Mouse (Mus musculus) liver, adult 2 months (tissue): Measurements from ENCODE around the gene Tmem206. TPM values are rescaled to one million over a fixed set of nuclear protein-coding genes. Genes with fewer than 3 reads are reported as not detected.

Experiments
- DNase-seq: peaks from one replicate; pipeline ENCODE4 v3.0.0-alpha.2; 2011; ENCODE audit warnings: low read depth, low spot score; ENCODE audit errors: extremely low read depth
- H3K27ac ChIP-seq: fragments of 200-500 bp; replicated peaks from 2 replicates; pipeline ENCODE4 v1.5.1; 2012; ENCODE audit warnings: low read depth, mild to moderate bottlenecking, control low read depth, inconsistent platforms, low read length; ENCODE audit not compliant: insufficient read depth
- H3K27me3 ChIP-seq: fragments of 200-500 bp; 2 replicates; pipeline ENCODE4 v1.6.1; 2012; ENCODE audit warnings: mild to moderate bottlenecking, moderate library complexity, low read length, inconsistent platforms; ENCODE audit not compliant: control insufficient read depth, insufficient read depth
- H3K36me3 ChIP-seq: fragments of 200-500 bp; 2 replicates; pipeline ENCODE4 v1.6.1; 2012; ENCODE audit warnings: low read length, inconsistent platforms; ENCODE audit not compliant: control insufficient read depth, insufficient read depth
- H3K4me1 ChIP-seq: fragments of 200-500 bp; 2 replicates; pipeline ENCODE4 v1.6.1; 2011; ENCODE audit warnings: low read length; ENCODE audit not compliant: control insufficient read depth, insufficient read depth
- H3K4me3 ChIP-seq: fragments of 200-500 bp; 2 replicates; pipeline ENCODE4 v1.5.1; 2011; ENCODE audit warnings: low read depth, mild to moderate bottlenecking, control low read depth, low read length, moderate library complexity; ENCODE audit not compliant: insufficient read depth
- H3K79me2 ChIP-seq: fragments of 200-500 bp; 2 replicates; pipeline ENCODE4 v1.6.1; 2012; ENCODE audit warnings: inconsistent platforms, mild to moderate bottlenecking, low read length, moderate library complexity; ENCODE audit not compliant: control insufficient read depth, insufficient read depth
- H3K9ac ChIP-seq: fragments of 200-500 bp; 2 replicates; pipeline ENCODE4 v1.6.1; 2012; ENCODE audit warnings: low read depth, mild to moderate bottlenecking, control low read depth, inconsistent platforms, low read length
- CTCF ChIP-seq: fragments of 200-500 bp; IDR thresholded peaks from 2 replicates; pipeline ENCODE4 v1.5.1; 2011; ENCODE audit warnings: low read depth, low read length, control low read depth
- POLR2A ChIP-seq: fragments of 200-500 bp; IDR thresholded peaks from 2 replicates; pipeline ENCODE4 v1.6.1; 2011; ENCODE audit warnings: low read length, control low read depth; ENCODE audit not compliant: insufficient read depth; ENCODE audit errors: extremely low read depth
- WGBS: fragments of 180-500 bp; shearing (Covaris S2); methylation state at CpG from one replicate; pipeline ENCODE4 v1.1.7; 2018; 5-methylcytosine and 5-hydroxymethylcytosine counted together
- polyA plus RNA-seq: library from polyadenylated mRNA; depleted of rRNA; stranded (reverse); fragments of >200 nt; gene quantifications from 2 replicates; pipeline ENCODE4 v1.2.3, GENCODE M21; 2012
- total RNA-seq: library from RNA; depleted of rRNA; stranded (reverse); fragments of >200 nt; gene quantifications from 2 replicates; pipeline ENCODE4 v1.2.3, GENCODE M21; 2014

Gene Tmem206
- total and polyA plus RNA-seq, 2 experiments = 1.0 to 1.5 TPM

DNA sequence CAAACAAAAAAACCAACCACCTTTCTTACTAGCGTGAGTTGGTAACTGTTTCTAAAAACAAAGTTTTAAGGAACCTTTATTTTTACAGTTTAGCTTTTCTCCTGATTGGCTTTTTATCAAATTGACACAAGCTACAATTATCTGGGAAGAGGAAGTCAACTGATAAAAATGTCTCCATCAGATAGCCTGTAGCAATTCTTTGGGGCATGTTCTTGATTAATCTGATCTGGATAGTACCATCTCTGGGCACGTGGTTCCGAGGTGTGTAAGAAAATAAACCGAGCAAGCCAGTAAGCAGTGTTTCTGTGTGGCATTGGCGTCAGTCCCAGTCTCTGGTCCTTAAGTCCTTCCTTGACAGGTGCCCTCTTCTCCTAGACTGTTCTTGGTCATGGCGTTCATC, 36.7 kb downstream of the Tmem206 start:
- Histone ChIP-seq H3K79me2 (peaks cover 21% of the 10 kb centered on the region; the same call in 1 of the 2 replicates), H3K9ac (no peak overlapping the region), H3K4me3 (no peak overlapping the region), H3K4me1 (peaks cover 9% of the 10 kb centered on the region; the same call in 1 of the 2 replicates), H3K27ac (no peak overlapping the region), H3K27me3 (no peaks in the 10 kb centered on the region), H3K36me3 (peaks cover 58% of the 10 kb centered on the region)
- WGBS = 65% methylated on average over 6 of the region's 6 CpGs
- TF ChIP-seq POLR2A (no peak), CTCF (no peak)
- peak; percentile 46 for DNase-seq

- Histone ChIP-seq H3K27me3 (no peaks in the 10 kb centered on the region), H3K79me2 (peaks cover 21% of the 10 kb centered on the region; the same call in 1 of the 2 replicates), H3K4me1 (peaks cover 9% of the 10 kb centered on the region; the same call in 1 of the 2 replicates), H3K4me3 (no peak overlapping the region), H3K27ac (no peak overlapping the region), H3K9ac (no peak overlapping the region), H3K36me3 (peaks cover 49% of the 10 kb centered on the region)
- WGBS = 67% methylated on average over 4 of the region's 4 CpGs
- DNase-seq = peak; percentile 52
- TF ChIP-seq CTCF (peak; percentile 32; the same call in 1 of the 2 replicates), POLR2A (no peak)
These were observed 38.8 kb downstream of the Tmem206 start for GRCm38 (mm10) chr1:191364477-191364876.

- no peak for TF ChIP-seq POLR2A
- TF ChIP-seq CTCF = no peak
- Histone ChIP-seq H3K4me3 (no peak overlapping the region), H3K27me3 (no peaks in the 10 kb centered on the region), H3K36me3 (peaks cover 37% of the 10 kb centered on the region; the same call in 1 of the 2 replicates), H3K4me1 (no peaks in the 10 kb centered on the region; the same call in 1 of the 2 replicates), H3K9ac (no peak overlapping the region), H3K27ac (no peak overlapping the region), H3K79me2 (peaks cover 23% of the 10 kb centered on the region; the same call in 1 of the 2 replicates)
- peak; percentile 86 for DNase-seq
- 22% methylated on average over 4 of the region's 4 CpGs for WGBS
These were observed 42.5 kb downstream of the Tmem206 start for GRCm38 (mm10) chr1:191368193-191368592.

- TF ChIP-seq POLR2A (no peak), CTCF (no peak)
- H3K4me1 ChIP-seq = no peaks in the 10 kb centered on the region; the same call in 1 of the 2 replicates
These were observed 43.4 kb downstream of the Tmem206 start for GRCm38 (mm10) chr1:191369140-191369539.

GRCm38 (mm10) chr1:191374993-191375643, 49.4 kb downstream of the Tmem206 start:
- TF ChIP-seq POLR2A (no peak), CTCF (no peak)
- Histone ChIP-seq H3K79me2 (peaks cover 33% of the 10 kb centered on the region), H3K27me3 (no peaks in the 10 kb centered on the region), H3K4me3 (no peak overlapping the region), H3K36me3 (peaks cover 14% of the 10 kb centered on the region; the same call in 1 of the 2 replicates), H3K27ac (no peak overlapping the region), H3K9ac (no peak overlapping the region), H3K4me1 (peaks cover 8% of the 10 kb centered on the region; the same call in 1 of the 2 replicates)
- 88% methylated on average over 10 of the region's 10 CpGs for WGBS
- DNase-seq = no peak

More at GRCm38 (mm10) chr1:191369140-191369539, 43.4 kb downstream of the Tmem206 start:
- Histone ChIP-seq H3K4me3 (no peak overlapping the region), H3K27ac (no peak overlapping the region), H3K79me2 (peaks cover 24% of the 10 kb centered on the region), H3K36me3 (peaks cover 35% of the 10 kb centered on the region; the same call in 1 of the 2 replicates), H3K27me3 (no peaks in the 10 kb centered on the region), H3K9ac (no peak overlapping the region)
- no peak for DNase-seq

DNA sequence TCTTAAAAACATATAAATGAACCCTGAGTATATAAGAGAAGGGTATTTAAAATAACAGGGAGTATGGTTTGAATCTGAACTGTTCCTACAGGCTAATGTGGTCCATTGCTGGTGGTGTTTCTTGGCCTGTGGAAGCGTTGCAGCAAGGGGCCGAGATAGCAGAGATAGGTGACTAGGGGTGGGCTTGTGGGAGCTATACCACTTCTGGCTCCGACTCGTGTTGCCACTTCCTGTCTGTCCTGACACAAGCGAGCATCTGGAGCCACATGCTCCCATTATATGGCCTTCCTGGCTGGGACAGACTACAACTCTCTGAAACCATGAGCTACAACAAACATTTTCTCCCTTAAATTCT, 49.9 kb downstream of the Tmem206 start:
- H3K4me1 ChIP-seq = peaks cover 12% of the 10 kb centered on the region; the same call in 1 of the 2 replicates
- H3K27me3 ChIP-seq = no peaks in the 10 kb centered on the region
- H3K9ac ChIP-seq = no peak overlapping the region
- 80% methylated on average over 5 of the region's 5 CpGs for WGBS
- TF ChIP-seq CTCF = no peak
- TF ChIP-seq POLR2A = no peak
- no peak overlapping the region for H3K4me3 ChIP-seq
- no peak for DNase-seq
- peaks cover 34% of the 10 kb centered on the region for H3K79me2 ChIP-seq
- H3K27ac ChIP-seq = no peak overlapping the region
- H3K36me3 ChIP-seq = peaks cover 14% of the 10 kb centered on the region; the same call in 1 of the 2 replicates
